Mouse (Mus musculus): Measurements from ENCODE around the gene Gpr149. TPM values are rescaled to one million over a fixed set of nuclear protein-coding genes. Genes with fewer than 3 reads are reported as not detected.

Gpr149 gene
- total RNA-seq, 1 experiment from 2014 or later: not detected

Other genes starting within 250 kb of the Gpr149 start
- 57.8 to 65.3 TPM (median 58.7 TPM) in 3 replicates for gene Dhx36, start 98.1 kb downstream of the Gpr149 start, total RNA-seq (2017)